ENCODE assay signal across 22 mouse cellular contexts in genomic region chr5:76681895-76682656, GRCm38 (mm10). TPM values are rescaled to one million over a fixed set of nuclear protein-coding genes. Genes with fewer than 3 reads are reported as not detected.
DNase-seq lines count a peak whose midpoint lies in the region; ATAC-seq lines count a peak whose summit lies in the region.
"Had no signal": no experiment of that assay in that cellular context is flagged by ENCODE, and none has a peak within 500 bp of the region (broad histone marks: within the 10 kb centered on the region; RNA-seq: fewer than 3 reads in every experiment).

No protein-coding gene starts in this region.

- no peak overlapping the region for H3K4me2 ChIP-seq in hindbrain, embryonic 14.5 days (replicated peaks)
- H3K4me2 ChIP-seq in midbrain, embryonic 12.5 days (replicated peaks), result no peak overlapping the region
- H3K4me2 ChIP-seq in hindbrain, embryonic 15.5 days, result no peak overlapping the region
- no peak overlapping the region for H3K4me2 ChIP-seq in midbrain, embryonic 14.5 days (ENCODE audit: low read length)
- H3K4me2 ChIP-seq: heart, embryonic 11.5 days; lung, embryonic 15.5 days; stomach, embryonic 15.5 days had no signal

- peak overlapping the region; percentile 54; the same call in 1 of the 2 replicates for H3K27ac ChIP-seq in hindbrain, embryonic 10.5 days
- no peak overlapping the region for H3K27ac ChIP-seq in hindbrain, embryonic 14.5 days
- peak overlapping the region; percentile 46; the same call in 1 of the 2 replicates for H3K27ac ChIP-seq in midbrain, embryonic 12.5 days (replicated peaks)
- H3K27ac ChIP-seq in midbrain, embryonic 10.5 days (replicated peaks), result no peak overlapping the region
- H3K27ac ChIP-seq in hindbrain, embryonic 15.5 days (replicated peaks), result no peak overlapping the region
- H3K27ac ChIP-seq in midbrain, embryonic 14.5 days (replicated peaks; ENCODE audit: low read depth, low read length), result peak overlapping the region; percentile 28; the same call in 1 of the 2 replicates
- H3K27ac ChIP-seq: limb, embryonic 10.5 days; lung, embryonic 15.5 days; stomach, embryonic 15.5 days had no signal

- H3K4me3 ChIP-seq in hindbrain, embryonic 10.5 days, result no peak overlapping the region
- no peak overlapping the region for H3K4me3 ChIP-seq in hindbrain, embryonic 14.5 days (replicated peaks; ENCODE audit: low read length)
- H3K4me3 ChIP-seq in midbrain, embryonic 12.5 days, result no peak overlapping the region
- H3K4me3 ChIP-seq in midbrain, embryonic 10.5 days, result no peak overlapping the region
- no peak overlapping the region for H3K4me3 ChIP-seq in hindbrain, embryonic 15.5 days
- no peak overlapping the region for H3K4me3 ChIP-seq in midbrain, embryonic 14.5 days (replicated peaks; ENCODE audit: low read depth, low read length)
- H3K4me3 ChIP-seq: layer of hippocampus, adult 2 months; limb, embryonic 10.5 days; lung, embryonic 15.5 days; megakaryocyte, embryonic 14.5 days; stomach, embryonic 15.5 days had no signal

- H3K27me3 ChIP-seq in hindbrain, embryonic 10.5 days (ENCODE audit: insufficient read depth, poor library complexity, severe bottlenecking), result no peaks in the 10 kb centered on the region
- H3K27me3 ChIP-seq in hindbrain, embryonic 14.5 days (ENCODE audit: control insufficient read depth, insufficient read depth, low read length), result no peaks in the 10 kb centered on the region
- no peaks in the 10 kb centered on the region for H3K27me3 ChIP-seq in midbrain, embryonic 12.5 days
- no peaks in the 10 kb centered on the region for H3K27me3 ChIP-seq in midbrain, embryonic 10.5 days (ENCODE audit: low read depth, poor library complexity, severe bottlenecking)
- H3K27me3 ChIP-seq in hindbrain, embryonic 15.5 days, result no peaks in the 10 kb centered on the region
- no peaks in the 10 kb centered on the region for H3K27me3 ChIP-seq in midbrain, embryonic 14.5 days (ENCODE audit: control insufficient read depth, insufficient read depth, low read length)
- H3K27me3 ChIP-seq: lung, embryonic 15.5 days; megakaryocyte, embryonic 14.5 days; stomach, embryonic 15.5 days had no signal

- peaks cover 29% of the 10 kb centered on the region for H3K4me1 ChIP-seq in hindbrain, embryonic 10.5 days (replicated peaks)
- peaks cover 17% of the 10 kb centered on the region for H3K4me1 ChIP-seq in hindbrain, embryonic 14.5 days (replicated peaks; ENCODE audit: control insufficient read depth, insufficient read depth, low read length)
- H3K4me1 ChIP-seq in midbrain, embryonic 12.5 days, result peaks cover 18% of the 10 kb centered on the region
- H3K4me1 ChIP-seq in midbrain, embryonic 10.5 days, result peaks cover 28% of the 10 kb centered on the region
- H3K4me1 ChIP-seq in hindbrain, embryonic 15.5 days (replicated peaks), result peaks cover 25% of the 10 kb centered on the region
- peaks cover 19% of the 10 kb centered on the region for H3K4me1 ChIP-seq in midbrain, embryonic 14.5 days (ENCODE audit: control insufficient read depth, insufficient read depth, low read length)
- H3K4me1 ChIP-seq: limb, embryonic 10.5 days; lung, embryonic 15.5 days; stomach, embryonic 15.5 days had no signal

- H3K36me3 ChIP-seq in hindbrain, embryonic 10.5 days, result peaks cover 44% of the 10 kb centered on the region
- no peaks in the 10 kb centered on the region for H3K36me3 ChIP-seq in hindbrain, embryonic 14.5 days (replicated peaks; ENCODE audit: control insufficient read depth, insufficient read depth)
- peaks cover 15% of the 10 kb centered on the region; the same call in 1 of the 2 replicates for H3K36me3 ChIP-seq in midbrain, embryonic 12.5 days
- H3K36me3 ChIP-seq in midbrain, embryonic 10.5 days, result peaks cover 44% of the 10 kb centered on the region
- H3K36me3 ChIP-seq in hindbrain, embryonic 15.5 days, result no peaks in the 10 kb centered on the region
- H3K36me3 ChIP-seq in midbrain, embryonic 14.5 days (ENCODE audit: control insufficient read depth, insufficient read depth, low read length), result no peaks in the 10 kb centered on the region
- H3K36me3 ChIP-seq: lung, embryonic 15.5 days; stomach, embryonic 15.5 days had no signal

- DNase-seq in hindbrain, embryonic 10.5 days (ENCODE audit: low spot score), result no peak
- DNase-seq in hindbrain, embryonic 14.5 days (ENCODE audit: low spot score), result no peak
- DNase-seq in midbrain, embryonic 10.5 days (ENCODE audit: low spot score), result no peak
- no peak for DNase-seq in midbrain, embryonic 14.5 days
- DNase-seq in cerebellum, postnatal 10 days, result no peak
- DNase-seq: adrenal gland, adult 8-10 months; cerebellum, adult 8-10 months; gastrocnemius, postnatal 14 days; heart, adult 11 months; kidney, adult 9 months; kidney, postnatal 14 days; lung, postnatal 36 days; thymus, adult 2 months had no signal

- ATAC-seq in hindbrain, embryonic 14.5 days (ENCODE audit: low FRiP score), result no peak
- ATAC-seq in midbrain, embryonic 12.5 days (ENCODE audit: low FRiP score, low read depth), result no peak
- peak; percentile 42; the same call in 1 of the 2 replicates for ATAC-seq in hindbrain, embryonic 15.5 days (ENCODE audit: low FRiP score, low read depth)
- no peak; the same call in 1 of the 2 replicates for ATAC-seq in midbrain, embryonic 14.5 days (ENCODE audit: low FRiP score, low TSS enrichment)
- ATAC-seq: intestine, embryonic 16.5 days had no signal

- H3K9me3 ChIP-seq in hindbrain, embryonic 10.5 days, result peaks cover 13% of the 10 kb centered on the region; the same call in 1 of the 2 replicates
- no peaks in the 10 kb centered on the region for H3K9me3 ChIP-seq in hindbrain, embryonic 14.5 days (ENCODE audit: control insufficient read depth, low read length)
- no peaks in the 10 kb centered on the region for H3K9me3 ChIP-seq in midbrain, embryonic 12.5 days
- H3K9me3 ChIP-seq in midbrain, embryonic 10.5 days (replicated peaks), result peaks cover 6% of the 10 kb centered on the region; the same call in 1 of the 2 replicates
- H3K9me3 ChIP-seq in hindbrain, embryonic 15.5 days, result no peaks in the 10 kb centered on the region
- H3K9me3 ChIP-seq in midbrain, embryonic 14.5 days (ENCODE audit: control insufficient read depth, low read length), result no peaks in the 10 kb centered on the region
- H3K9me3 ChIP-seq: limb, embryonic 10.5 days; lung, embryonic 15.5 days; stomach, embryonic 15.5 days had no signal

- 80% methylated on average over 4 of the region's 4 CpGs for WGBS in hindbrain, embryonic 10.5 days
- WGBS in hindbrain, embryonic 14.5 days, result 60% methylated on average over 4 of the region's 4 CpGs
- 74% methylated on average over 4 of the region's 4 CpGs for WGBS in midbrain, embryonic 12.5 days
- WGBS in midbrain, embryonic 10.5 days, result 83% methylated on average over 4 of the region's 4 CpGs
- WGBS in hindbrain, embryonic 15.5 days, result 60% methylated on average over 4 of the region's 4 CpGs
- WGBS in midbrain, embryonic 14.5 days, result 64% methylated on average over 4 of the region's 4 CpGs

- no peak overlapping the region for H3K9ac ChIP-seq in hindbrain, embryonic 14.5 days
- H3K9ac ChIP-seq in midbrain, embryonic 12.5 days (replicated peaks), result no peak overlapping the region
- H3K9ac ChIP-seq in hindbrain, embryonic 15.5 days, result no peak overlapping the region
- H3K9ac ChIP-seq in midbrain, embryonic 14.5 days (replicated peaks; ENCODE audit: low read length), result no peak overlapping the region
- H3K9ac ChIP-seq: lung, embryonic 15.5 days; stomach, embryonic 15.5 days had no signal

RNA-seq across cellular contexts. Expression of gene C530008M17Rik, which starts 25.8 kb away (rescaled TPM):
- 43.8 and 55.9 TPM in 2 replicates for polyA plus RNA-seq in hindbrain, embryonic 10.5 days (2016; fragmentation: Nextera tagmentation; extraction: Ambion mirVana)
- 51.0 and 56.9 TPM in 2 replicates for polyA plus RNA-seq in hindbrain, embryonic 14.5 days (2014; fragmentation: Nextera tagmentation; extraction: Ambion mirVana)
- 74.1 and 79.0 TPM in 2 replicates for polyA plus RNA-seq in midbrain, embryonic 12.5 days (2016; fragmentation: Nextera tagmentation; extraction: Ambion mirVana)
- 31.5 and 36.0 TPM in 2 replicates for polyA plus RNA-seq in midbrain, embryonic 10.5 days (2016; fragmentation: Nextera tagmentation; extraction: Ambion mirVana)
- polyA plus RNA-seq in hindbrain, embryonic 15.5 days (2015; fragmentation: Nextera tagmentation; extraction: Ambion mirVana), result 68.1 and 76.2 TPM in 2 replicates
- polyA plus RNA-seq in midbrain, embryonic 14.5 days (2014; fragmentation: Nextera tagmentation; extraction: Ambion mirVana), result 52.1 and 60.0 TPM in 2 replicates

Comparison
In these comparisons a context has a peak if more than half of its experiments do, and no peak if none do; other contexts are left out.
1. H3K27ac ChIP-seq: peak in hindbrain, embryonic 10.5 days (single experiment), midbrain, embryonic 12.5 days (single experiment) and midbrain, embryonic 14.5 days (single experiment); none in hindbrain, embryonic 14.5 days (single experiment), midbrain, embryonic 10.5 days (single experiment) and hindbrain, embryonic 15.5 days (single experiment).